Comparison of ENCODE assay signal across 19 mouse cellular contexts in the genomic region with DNA sequence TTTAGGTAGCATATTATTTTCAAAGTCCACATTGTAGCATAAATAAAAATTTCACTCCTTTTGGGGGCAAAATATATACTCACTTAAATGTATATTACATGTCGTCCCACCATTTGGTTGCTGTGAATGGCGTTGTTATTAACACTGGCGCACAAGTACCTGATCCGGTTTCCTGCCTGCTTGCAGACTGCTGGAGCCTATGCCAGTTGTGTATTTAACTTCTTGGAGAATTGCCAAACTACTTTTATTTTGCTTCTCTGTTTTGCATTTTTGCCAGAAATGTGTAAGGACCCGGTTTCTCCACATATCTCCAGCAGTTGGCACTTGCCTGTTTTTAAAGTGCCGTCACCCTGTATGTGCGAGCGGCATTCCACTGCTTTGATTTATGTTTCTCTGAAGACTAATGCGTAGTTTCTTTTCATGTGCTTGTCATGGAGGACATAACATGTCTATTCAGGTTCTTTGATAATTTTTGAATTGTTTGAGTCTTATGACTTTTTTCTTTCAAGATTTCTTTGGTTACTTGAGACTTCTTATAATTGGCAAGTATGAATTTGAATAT. TPM values are rescaled to one million over a fixed set of nuclear protein-coding genes. Genes with fewer than 3 reads are reported as not detected.
A peak's percentile ranks its signal among the peaks of the same experiment; 100 is the strongest.
DNase-seq lines count a peak whose midpoint lies in the region; ATAC-seq and TF ChIP-seq lines count a peak whose summit lies in the region.
"Had no signal": no experiment of that assay in that cellular context is flagged by ENCODE, and none has a peak within 500 bp of the region (broad histone marks: within the 10 kb centered on the region; RNA-seq: fewer than 3 reads in every experiment).

No protein-coding gene starts in this region.

- H3K4me3 ChIP-seq in kidney, adult 2 months (ENCODE audit: insufficient read depth, low read depth, low read length), result no peak overlapping the region
- no peak overlapping the region for H3K4me3 ChIP-seq in kidney, embryonic 15.5 days (replicated peaks)
- H3K4me3 ChIP-seq in midbrain, postnatal 0 days (ENCODE audit: low read depth, low read length), result no peak overlapping the region
- no peak overlapping the region for H3K4me3 ChIP-seq in midbrain, embryonic 10.5 days
- H3K4me3 ChIP-seq in lung, embryonic 16.5 days (ENCODE audit: low read length), result no peak overlapping the region
- H3K4me3 ChIP-seq: hindbrain, embryonic 10.5 days; neural tube, embryonic 13.5 days had no signal

- no peak overlapping the region for H3K4me2 ChIP-seq in kidney, embryonic 15.5 days
- H3K4me2 ChIP-seq in midbrain, postnatal 0 days (ENCODE audit: low read depth, low read length, poor library complexity, severe bottlenecking), result no peak overlapping the region
- H3K4me2 ChIP-seq in lung, embryonic 16.5 days (ENCODE audit: low read depth, low read length), result no peak overlapping the region
- H3K4me2 ChIP-seq: liver, embryonic 11.5 days; midbrain, embryonic 11.5 days; neural tube, embryonic 13.5 days had no signal

- peak; percentile 4 for DNase-seq in kidney, adult 2 months
- peak; percentile 7 for DNase-seq in midbrain, postnatal 0 days (ENCODE audit: low spot score)
- DNase-seq in midbrain, embryonic 10.5 days (ENCODE audit: low spot score), result no peak
- peak; percentile 8 for DNase-seq in mesoderm, embryonic 11.5 days (ENCODE audit: low read depth, low spot score)
- DNase-seq in embryo, embryonic 11 days, result no peak
- no peak for DNase-seq in thymus, postnatal 4 days
- DNase-seq: adrenal gland, adult 8-10 months; cerebellum, adult 2 months; cerebellum, postnatal 36 days; kidney, adult 9 months; right cerebral cortex, adult 18-20 months; thymus, postnatal 36 days had no signal

- no peak overlapping the region for H3K9ac ChIP-seq in kidney, embryonic 15.5 days
- no peak overlapping the region for H3K9ac ChIP-seq in midbrain, postnatal 0 days (replicated peaks; ENCODE audit: low read length, poor library complexity, severe bottlenecking)
- no peak overlapping the region for H3K9ac ChIP-seq in lung, embryonic 16.5 days (ENCODE audit: low read length)
- H3K9ac ChIP-seq: neural tube, embryonic 13.5 days had no signal

- H3K27me3 ChIP-seq in kidney, adult 2 months (replicated peaks; ENCODE audit: control insufficient read depth, insufficient read depth, low read length), result no peaks in the 10 kb centered on the region
- no peaks in the 10 kb centered on the region for H3K27me3 ChIP-seq in kidney, embryonic 15.5 days
- H3K27me3 ChIP-seq in midbrain, postnatal 0 days (ENCODE audit: insufficient read depth, low read length), result no peaks in the 10 kb centered on the region
- no peaks in the 10 kb centered on the region for H3K27me3 ChIP-seq in midbrain, embryonic 10.5 days (ENCODE audit: low read depth, poor library complexity, severe bottlenecking)
- H3K27me3 ChIP-seq in lung, embryonic 16.5 days (ENCODE audit: control insufficient read depth, insufficient read depth, low read depth, low read length), result no peaks in the 10 kb centered on the region

- no peaks in the 10 kb centered on the region for H3K36me3 ChIP-seq in kidney, adult 2 months (ENCODE audit: control insufficient read depth, insufficient read depth, low read length)
- no peaks in the 10 kb centered on the region for H3K36me3 ChIP-seq in kidney, embryonic 15.5 days
- no peaks in the 10 kb centered on the region for H3K36me3 ChIP-seq in midbrain, postnatal 0 days (ENCODE audit: insufficient read depth, low read length)
- H3K36me3 ChIP-seq in midbrain, embryonic 10.5 days, result no peaks in the 10 kb centered on the region
- no peaks in the 10 kb centered on the region for H3K36me3 ChIP-seq in lung, embryonic 16.5 days (ENCODE audit: control insufficient read depth, insufficient read depth, low read length)
- H3K36me3 ChIP-seq: hindbrain, embryonic 10.5 days; neural tube, embryonic 13.5 days had no signal

- H3K27ac ChIP-seq in kidney, adult 2 months (ENCODE audit: insufficient read depth, low read depth, low read length), result no peak overlapping the region
- H3K27ac ChIP-seq in kidney, embryonic 15.5 days, result no peak overlapping the region
- no peak overlapping the region for H3K27ac ChIP-seq in midbrain, postnatal 0 days (ENCODE audit: low read depth, low read length)
- no peak overlapping the region for H3K27ac ChIP-seq in midbrain, embryonic 10.5 days (replicated peaks)
- H3K27ac ChIP-seq in lung, embryonic 16.5 days (ENCODE audit: low read length), result no peak overlapping the region
- H3K27ac ChIP-seq: hindbrain, embryonic 10.5 days; neural tube, embryonic 13.5 days had no signal

- TF ChIP-seq CTCF in kidney, adult 2 months (conservative IDR thresholded peaks at IDR 0.05; ENCODE audit: insufficient read depth, insufficient read length, low read depth, low read length), result no peak
- no peak for TF ChIP-seq CTCF in midbrain, postnatal 0 days (IDR thresholded peaks at IDR 0.05)

- no peak for TF ChIP-seq POLR2A in kidney, adult 2 months (IDR thresholded peaks at IDR 0.05; ENCODE audit: low read depth, low read length)

- H3K9me3 ChIP-seq in kidney, embryonic 15.5 days (replicated peaks), result no peaks in the 10 kb centered on the region
- no peaks in the 10 kb centered on the region for H3K9me3 ChIP-seq in midbrain, postnatal 0 days (ENCODE audit: low read length)
- H3K9me3 ChIP-seq in midbrain, embryonic 10.5 days (replicated peaks), result no peaks in the 10 kb centered on the region
- H3K9me3 ChIP-seq in lung, embryonic 16.5 days (ENCODE audit: control insufficient read depth, low read length), result no peaks in the 10 kb centered on the region
- H3K9me3 ChIP-seq: hindbrain, embryonic 10.5 days; neural tube, embryonic 13.5 days had no signal

- WGBS in kidney, adult 2 months, result 35% methylated on average over 9 of the region's 9 CpGs
- 57% methylated on average over 9 of the region's 9 CpGs for WGBS in kidney, embryonic 15.5 days
- 62% methylated on average over 9 of the region's 9 CpGs for WGBS in midbrain, postnatal 0 days
- whole genome bisulfite sequencing in midbrain, embryonic 10.5 days, result 90% methylated on average over 9 of the region's 9 CpGs
- 23% methylated on average over 9 of the region's 9 CpGs for WGBS in lung, embryonic 16.5 days

- no peaks in the 10 kb centered on the region for H3K4me1 ChIP-seq in kidney, adult 2 months (ENCODE audit: control insufficient read depth, insufficient read depth, low read length)
- H3K4me1 ChIP-seq in kidney, embryonic 15.5 days, result no peaks in the 10 kb centered on the region
- no peaks in the 10 kb centered on the region for H3K4me1 ChIP-seq in midbrain, postnatal 0 days (ENCODE audit: insufficient read depth, low read length)
- H3K4me1 ChIP-seq in midbrain, embryonic 10.5 days, result no peaks in the 10 kb centered on the region
- H3K4me1 ChIP-seq in lung, embryonic 16.5 days (replicated peaks; ENCODE audit: control insufficient read depth, insufficient read depth, low read length), result no peaks in the 10 kb centered on the region
- H3K4me1 ChIP-seq: hindbrain, embryonic 10.5 days; neural tube, embryonic 13.5 days had no signal

- no peak for ATAC-seq in kidney, embryonic 15.5 days (replicated peaks; ENCODE audit: low FRiP score)
- ATAC-seq in midbrain, postnatal 0 days (ENCODE audit: low FRiP score), result no peak
- ATAC-seq in lung, embryonic 16.5 days (ENCODE audit: low read depth), result peak; percentile 85
- ATAC-seq: Patski had no signal

RNA-seq across cellular contexts. Expression of a gene that starts 6.1 kb away (rescaled TPM):
- 10.7 and 11.2 TPM in 2 replicates for polyA plus RNA-seq in kidney, adult 2 months (2012; rRNA removed)
- polyA plus RNA-seq in kidney, embryonic 15.5 days (2015; fragmentation: Nextera tagmentation; extraction: Ambion mirVana), result 22.2 and 22.9 TPM in 2 replicates
- 24.3 and 27.8 TPM in 2 replicates for total RNA-seq in midbrain, postnatal 0 days (2014; rRNA removed)
- 25.5 and 26.9 TPM in 2 replicates for polyA plus RNA-seq in midbrain, postnatal 0 days (2015; fragmentation: Nextera tagmentation; extraction: Ambion mirVana)
- 17.8 and 18.0 TPM in 2 replicates for polyA plus RNA-seq in midbrain, embryonic 10.5 days (2016; fragmentation: Nextera tagmentation; extraction: Ambion mirVana)
- polyA plus RNA-seq in lung, embryonic 16.5 days (2015; fragmentation: Nextera tagmentation; extraction: Ambion mirVana), result 18.9 and 19.9 TPM in 2 replicates

Comparison
In these comparisons a context has a peak if more than half of its experiments do, and no peak if none do; other contexts are left out.
1. DNase-seq: peak in kidney, adult 2 months (single experiment), midbrain, postnatal 0 days (single experiment) and mesoderm, embryonic 11.5 days (single experiment); none in midbrain, embryonic 10.5 days (single experiment), embryo, embryonic 11 days (single experiment) and thymus, postnatal 4 days (single experiment).